Mouse (Mus musculus) intestine, postnatal 0 days (tissue): ENCODE measurements around the gene Pnpla3. TPM values are rescaled to one million over a fixed set of nuclear protein-coding genes. Genes with fewer than 3 reads are reported as not detected.
"Not testable (repeated sequence)": the region's sequence is repeated elsewhere in the genome, so short reads cannot be mapped to it uniquely, and the experiment has no call there.

Experiments
- ATAC-seq: fragments of 200-750 bp; cut with Nextera tagmentation; 2 replicates; pipeline ENCODE4 v1.8.0; 2017; ENCODE audit warnings: mild to moderate bottlenecking, moderate TSS enrichment, moderate library complexity
- H3K27ac ChIP-seq: fragments of 300-500 bp; sonication (generic); 2 replicates; pipeline ENCODE4 v1.5.1; 2014; ENCODE audit warnings: mild to moderate bottlenecking, low read depth, low read length, moderate library complexity
- H3K27me3 ChIP-seq: fragments of 300-500 bp; sonication (generic); replicated peaks from 2 replicates; pipeline ENCODE4 v1.6.1; 2014; ENCODE audit warnings: low read length, mixed read lengths; ENCODE audit not compliant: control insufficient read depth, insufficient read depth
- H3K36me3 ChIP-seq: fragments of 300-500 bp; sonication (generic); 2 replicates; pipeline ENCODE4 v1.6.1; 2014; ENCODE audit warnings: mild to moderate bottlenecking, moderate library complexity; ENCODE audit not compliant: control insufficient read depth, insufficient read depth
- H3K4me1 ChIP-seq: fragments of 300-500 bp; sonication (generic); replicated peaks from 2 replicates; pipeline ENCODE4 v1.6.1; 2014; ENCODE audit warnings: antibody characterized with exemption, low read length, mixed read lengths; ENCODE audit not compliant: control insufficient read depth, insufficient read depth
- H3K4me2 ChIP-seq: fragments of 300-500 bp; sonication (generic); replicated peaks from 2 replicates; pipeline ENCODE4 v1.6.1; 2014; ENCODE audit warnings: low read depth, mild to moderate bottlenecking, moderate library complexity
- H3K4me3 ChIP-seq: fragments of 300-500 bp; sonication (generic); 2 replicates; pipeline ENCODE4 v1.5.1; 2014; ENCODE audit warnings: low read depth, low read length
- H3K9ac ChIP-seq: fragments of 300-500 bp; sonication (generic); 2 replicates; pipeline ENCODE4 v1.6.1; 2014; ENCODE audit warnings: mild to moderate bottlenecking, low read depth, low read length
- H3K9me3 ChIP-seq: fragments of 300-500 bp; sonication (generic); 2 replicates; pipeline ENCODE4 v1.6.1; 2016; ENCODE audit warnings: mixed run types; ENCODE audit not compliant: control insufficient read depth
- CTCF ChIP-seq: sonication (generic); IDR thresholded peaks from 2 replicates; pipeline ENCODE4 v1.5.1; 2016; ENCODE audit warnings: low read depth, mild to moderate bottlenecking, control low read depth, antibody characterized with exemption, moderate library complexity
- WGBS: fragments of 180-500 bp; shearing (Covaris S2); extraction: QIAGEN DNeasy Blood & Tissue Kit; methylation state at CpG from one replicate; pipeline ENCODE4 v1.1.7; 2014; 5-methylcytosine and 5-hydroxymethylcytosine counted together
- polyA plus RNA-seq: library from polyadenylated mRNA; unstranded; fragments of >200 nt; fragmentation: Nextera tagmentation; extraction: Ambion mirVana; gene quantifications from 2 replicates; pipeline ENCODE4 v1.2.1, GENCODE M21; 2015

The Pnpla3 gene
- polyA plus RNA-seq, 1 experiment from 2014 or later: 0.65 TPM

GRCm38 (mm10) chr15:84140109-84140508 is 27.5 kb upstream of the Pnpla3 start:
- H3K4me3 ChIP-seq: no peak overlapping the region
- no peak overlapping the region for H3K4me2 ChIP-seq
- no peaks in the 10 kb centered on the region for H3K27me3 ChIP-seq
- no peak for TF ChIP-seq CTCF
- H3K4me1 ChIP-seq: no peaks in the 10 kb centered on the region
- no peak overlapping the region for H3K27ac ChIP-seq
- H3K36me3 ChIP-seq: no peaks in the 10 kb centered on the region
- 61% methylated on average over 3 of the region's 3 CpGs for WGBS
- H3K9ac ChIP-seq: no peak overlapping the region
- H3K9me3 ChIP-seq: no peaks in the 10 kb centered on the region
- no peak for ATAC-seq

DNA sequence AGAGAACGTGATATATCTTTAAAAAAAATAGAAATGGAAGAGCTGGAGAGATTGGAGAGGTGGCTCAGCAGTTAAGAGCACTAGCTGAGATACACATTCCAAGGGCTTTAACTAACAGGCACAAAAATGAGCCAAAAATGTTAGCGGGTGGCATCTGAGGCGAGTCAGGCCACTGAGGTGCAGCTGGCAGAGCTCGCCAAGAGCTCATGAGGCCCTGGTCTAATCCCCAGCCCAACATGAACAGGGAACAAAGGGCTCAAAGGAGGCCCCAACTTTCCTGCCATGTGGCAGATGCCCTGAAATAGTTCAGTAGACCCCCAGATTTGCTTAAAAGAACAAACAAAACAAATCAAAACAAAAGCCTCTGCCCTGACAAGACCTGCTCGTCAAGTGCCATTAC is 26.7 kb upstream of the Pnpla3 start:
- H3K4me3 ChIP-seq: no peak overlapping the region
- H3K27me3 ChIP-seq: no peaks in the 10 kb centered on the region
- TF ChIP-seq CTCF: no peak
- no peaks in the 10 kb centered on the region for H3K9me3 ChIP-seq
- no peak for ATAC-seq
- H3K9ac ChIP-seq: no peak overlapping the region
- WGBS: 58% methylated on average over 5 of the region's 5 CpGs
- H3K27ac ChIP-seq: no peak overlapping the region
- H3K36me3 ChIP-seq: no peaks in the 10 kb centered on the region
- no peaks in the 10 kb centered on the region for H3K4me1 ChIP-seq
- H3K4me2 ChIP-seq: no peak overlapping the region

- no peak overlapping the region for H3K27ac ChIP-seq
- no peaks in the 10 kb centered on the region for H3K36me3 ChIP-seq
- 80% methylated on average over 2 of the region's 2 CpGs for WGBS
- no peaks in the 10 kb centered on the region for H3K9me3 ChIP-seq
- H3K4me1 ChIP-seq: no peaks in the 10 kb centered on the region
- H3K4me3 ChIP-seq: no peak overlapping the region
- no peak overlapping the region for H3K9ac ChIP-seq
- ATAC-seq: no peak
- no peak overlapping the region for H3K4me2 ChIP-seq
- TF ChIP-seq CTCF: no peak
- no peaks in the 10 kb centered on the region for H3K27me3 ChIP-seq
These were observed 11.5 kb upstream of the Pnpla3 start for GRCm38 (mm10) chr15:84156158-84156557.

DNA sequence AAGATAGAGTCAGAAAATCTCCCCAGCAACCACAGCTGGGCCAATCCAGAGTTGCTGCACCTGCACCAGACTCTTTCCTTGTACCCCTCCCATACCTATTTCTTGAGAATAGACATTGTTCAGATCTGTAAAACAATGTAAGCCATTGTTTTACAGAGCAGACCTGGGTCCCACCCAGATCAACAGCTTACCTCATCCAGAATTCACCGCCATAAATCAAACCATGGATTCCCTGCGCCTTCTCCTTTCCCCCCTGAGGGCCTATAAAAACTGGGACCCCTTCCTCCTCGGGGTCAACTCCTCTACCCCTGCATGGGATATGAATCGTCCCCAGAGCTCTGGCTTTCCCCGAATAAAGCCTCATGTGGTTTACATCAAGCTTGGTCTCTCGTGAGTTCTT is 10.1 kb upstream of the Pnpla3 start:
- H3K4me1 ChIP-seq, H3K4me2 ChIP-seq, H3K27me3 ChIP-seq, H3K9ac ChIP-seq, ATAC-seq, H3K9me3 ChIP-seq, H3K4me3 ChIP-seq, H3K36me3 ChIP-seq, H3K27ac ChIP-seq: not testable (repeated sequence)
- 78% methylated on average over 6 of the region's 6 CpGs for WGBS

DNA sequence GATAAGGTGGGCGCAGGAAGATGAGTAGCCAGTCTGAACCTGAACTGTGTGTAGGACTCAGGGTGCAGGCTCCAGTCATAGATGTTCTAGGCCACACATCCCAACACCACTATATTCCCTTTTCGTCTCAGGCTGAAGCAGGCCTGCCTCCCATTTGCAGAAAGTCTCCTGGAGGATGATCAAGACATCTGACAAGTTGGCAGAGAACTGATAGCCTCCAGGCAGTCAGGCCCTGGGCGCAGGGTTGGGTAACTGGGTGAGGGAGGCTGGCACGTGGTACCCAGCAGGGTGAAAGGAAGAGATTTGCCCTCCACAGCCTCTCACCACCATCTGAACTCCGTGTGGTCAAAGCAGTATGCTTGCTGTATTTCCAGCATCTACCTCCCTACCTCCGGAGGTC is 5.8 kb upstream of the Pnpla3 start:
- no peaks in the 10 kb centered on the region for H3K9me3 ChIP-seq
- no peaks in the 10 kb centered on the region for H3K4me1 ChIP-seq
- H3K4me2 ChIP-seq: no peak overlapping the region
- H3K27ac ChIP-seq: no peak overlapping the region
- ATAC-seq: no peak
- 73% methylated on average over 6 of the region's 6 CpGs for WGBS
- no peak overlapping the region for H3K9ac ChIP-seq
- no peak for TF ChIP-seq CTCF
- H3K27me3 ChIP-seq: no peaks in the 10 kb centered on the region
- no peaks in the 10 kb centered on the region for H3K36me3 ChIP-seq
- H3K4me3 ChIP-seq: no peak overlapping the region

DNA sequence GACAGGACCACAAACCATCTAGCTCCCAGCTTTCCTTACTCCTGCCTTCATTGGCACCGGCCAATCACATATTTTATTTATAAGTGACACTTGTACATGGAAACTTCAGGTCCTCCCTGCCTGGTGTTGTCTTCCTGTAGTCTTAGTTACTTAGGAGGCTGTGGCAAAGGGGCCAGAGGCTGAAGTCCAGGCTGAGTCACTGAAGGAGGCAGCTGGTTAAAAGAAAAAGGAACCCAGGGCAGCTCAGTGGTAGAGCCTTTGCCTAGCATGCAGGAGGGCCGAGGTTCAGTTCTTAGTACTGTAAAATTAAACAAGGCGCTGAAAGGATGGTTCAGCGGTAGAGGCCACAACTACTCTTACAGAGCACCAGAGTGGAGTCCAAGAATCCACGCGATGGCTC is 819 bp upstream of the Pnpla3 start:
- no peak for TF ChIP-seq CTCF
- no peak overlapping the region for H3K9ac ChIP-seq
- peaks cover 3% of the 10 kb centered on the region; the same call in 1 of the 2 replicates for H3K27me3 ChIP-seq
- H3K4me1 ChIP-seq: no peaks in the 10 kb centered on the region; the same call in 1 of the 2 replicates
- no peaks in the 10 kb centered on the region for H3K9me3 ChIP-seq
- WGBS: 61% methylated on average over 6 of the region's 6 CpGs
- H3K27ac ChIP-seq: no peak overlapping the region
- ATAC-seq: peak; percentile 42
- no peak overlapping the region for H3K4me3 ChIP-seq
- no peak overlapping the region for H3K4me2 ChIP-seq
- no peaks in the 10 kb centered on the region for H3K36me3 ChIP-seq
